Mouse (Mus musculus) splenic B cell, adult 2 months (primary cell): ENCODE measurements at regions not wholly inside any gene's neighbourhood (a gene's known extent, or its start where the extent isn't known, plus 50 kb on each side); places are given as distances from the start of the nearest gene placed in this dataset.

Experiments
- DNase-seq: peaks from one replicate; pipeline ENCODE4 v3.0.0-alpha.2; 2011; ENCODE audit warnings: low read depth, low spot score
- H3K27me3 ChIP-seq: 2 replicates; pipeline ENCODE4 v1.6.1; 2012; ENCODE audit warnings: mild to moderate bottlenecking, low read length, moderate library complexity, mixed read lengths; ENCODE audit not compliant: control insufficient read depth, poor library complexity, insufficient read depth, severe bottlenecking
- H3K36me3 ChIP-seq: 2 replicates; pipeline ENCODE4 v1.6.1; 2012; ENCODE audit warnings: mild to moderate bottlenecking, low read length, moderate library complexity, mixed read lengths; ENCODE audit not compliant: control insufficient read depth, poor library complexity, insufficient read depth, severe bottlenecking

DNA sequence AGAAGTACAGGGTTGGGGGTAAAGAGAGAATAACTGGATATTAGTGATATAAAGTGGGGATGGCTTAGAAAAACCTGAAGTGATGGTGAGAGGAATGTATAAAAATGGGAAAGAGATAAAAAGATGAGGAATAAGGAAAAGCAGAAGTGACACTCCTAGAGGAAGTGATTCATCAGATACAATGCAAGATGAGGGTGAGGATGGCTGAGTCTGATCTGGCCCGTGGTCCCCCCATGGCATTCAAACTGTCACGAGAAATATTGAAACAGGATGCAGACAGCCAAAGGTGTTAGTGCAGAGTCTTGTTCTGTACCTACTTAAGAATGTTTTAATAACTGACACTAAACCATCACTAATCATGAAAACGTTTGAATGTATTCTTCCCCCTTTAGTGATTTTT lies 56.2 kb upstream of the Kitl start:
- no peaks in the 10 kb centered on the region for H3K27me3 ChIP-seq
- DNase-seq = no peak
- H3K36me3 ChIP-seq = no peaks in the 10 kb centered on the region

DNA sequence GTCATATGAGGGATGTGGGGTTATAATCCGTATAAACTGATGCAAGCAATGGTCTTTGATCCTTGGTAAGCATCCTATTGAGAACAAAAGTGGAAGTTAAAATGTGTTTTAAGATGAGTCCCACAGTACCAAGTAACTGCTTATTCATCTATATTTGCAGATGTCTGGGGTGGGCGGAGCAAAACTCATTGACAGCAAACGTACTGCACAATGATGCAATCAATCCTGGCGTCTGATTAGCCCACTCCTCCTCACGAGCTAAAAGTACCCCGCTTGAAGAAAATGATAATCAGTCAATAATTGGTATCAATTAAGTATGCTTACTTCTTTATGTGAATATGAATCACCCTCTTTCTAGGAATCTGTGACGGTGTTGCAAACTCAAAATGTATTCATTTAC lies 62.9 kb upstream of the Kitl start:
- Histone ChIP-seq H3K27me3 (no peaks in the 10 kb centered on the region), H3K36me3 (no peaks in the 10 kb centered on the region)
- no peak for DNase-seq

DNA sequence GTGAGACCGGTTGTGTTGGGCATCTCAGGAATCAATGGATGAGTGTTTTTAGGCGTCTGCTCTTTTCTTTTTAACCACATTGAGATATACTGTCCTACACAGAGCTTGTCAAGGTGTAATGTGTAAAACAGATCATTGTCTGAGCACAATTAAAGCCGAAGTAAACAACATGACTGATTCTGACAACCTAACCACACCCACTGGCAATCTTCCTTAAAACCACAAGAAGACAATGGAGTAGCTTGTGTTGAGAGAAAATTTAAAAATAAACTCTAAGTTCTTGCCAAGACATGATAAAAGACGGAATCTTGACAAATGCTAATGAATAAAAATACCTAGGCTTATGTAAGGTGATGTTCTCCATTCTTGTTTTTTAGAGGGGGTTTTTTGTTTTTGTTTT lies 63.7 kb upstream of the Kitl start:
- H3K36me3 ChIP-seq = no peaks in the 10 kb centered on the region
- DNase-seq = no peak
- H3K27me3 ChIP-seq = no peaks in the 10 kb centered on the region

DNA sequence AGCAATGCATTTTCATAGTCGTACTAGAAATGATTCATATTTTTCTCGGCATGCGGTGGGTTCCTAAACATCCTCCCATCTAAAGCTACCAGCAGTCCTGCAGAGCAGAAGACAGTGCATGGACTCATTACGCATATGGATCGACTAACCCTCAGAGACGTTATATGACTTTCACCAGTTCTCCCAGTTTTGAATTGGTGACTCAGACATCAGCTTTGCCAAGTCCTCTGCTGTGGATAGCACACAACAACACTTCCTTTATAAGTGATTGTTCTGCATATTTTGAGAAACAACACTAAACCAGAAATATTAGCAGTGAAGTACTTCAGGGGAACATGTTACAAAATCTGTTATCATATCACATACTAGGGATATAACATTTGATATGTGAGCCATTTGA lies 64.1 kb upstream of the Kitl start:
- no peak for DNase-seq

DNA sequence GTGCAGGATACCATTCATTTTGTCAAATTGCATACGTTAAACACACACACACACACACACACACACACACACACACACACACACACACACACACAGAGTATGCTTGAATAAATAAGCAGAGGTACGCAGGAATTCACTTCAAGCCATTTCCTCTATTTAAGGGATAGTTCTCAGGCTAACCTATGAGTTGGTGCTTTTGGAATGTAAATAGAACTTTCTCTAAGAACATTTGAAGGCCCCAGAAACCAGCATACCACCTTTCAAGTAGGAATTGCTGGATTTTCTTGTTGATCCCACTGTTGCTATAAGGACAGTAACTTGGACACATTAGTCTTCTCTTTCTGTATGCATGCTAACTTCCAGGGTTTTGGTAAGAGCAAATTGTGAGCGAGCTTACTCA lies 66.7 kb upstream of the Kitl start:
- Histone ChIP-seq H3K36me3 (no peaks in the 10 kb centered on the region), H3K27me3 (no peaks in the 10 kb centered on the region)
- DNase-seq = no peak

More for the DNA sequence above, 64.1 kb upstream of the Kitl start:
- H3K36me3 ChIP-seq = no peaks in the 10 kb centered on the region
- no peaks in the 10 kb centered on the region for H3K27me3 ChIP-seq

DNA sequence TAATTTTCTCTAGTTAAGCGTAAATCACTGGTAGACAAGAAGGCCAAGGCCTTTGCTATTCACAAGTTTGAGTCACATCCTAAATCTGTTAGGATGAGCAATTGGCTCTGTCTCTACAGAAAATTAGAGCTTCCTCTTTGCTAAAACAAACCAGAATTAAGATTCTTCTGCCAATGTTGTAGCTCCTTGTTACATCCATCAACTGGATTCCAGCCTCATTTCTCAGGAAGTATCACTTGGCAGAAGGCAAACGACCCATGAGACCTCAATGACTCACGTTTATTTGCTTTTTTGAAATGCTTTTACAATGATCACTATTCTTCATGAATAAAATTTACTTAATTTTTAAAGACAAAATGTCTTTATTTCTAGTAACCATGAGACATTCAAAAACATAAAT lies 70.0 kb upstream of the Kitl start:
- Histone ChIP-seq H3K27me3 (no peaks in the 10 kb centered on the region), H3K36me3 (no peaks in the 10 kb centered on the region)
- DNase-seq = no peak

DNA sequence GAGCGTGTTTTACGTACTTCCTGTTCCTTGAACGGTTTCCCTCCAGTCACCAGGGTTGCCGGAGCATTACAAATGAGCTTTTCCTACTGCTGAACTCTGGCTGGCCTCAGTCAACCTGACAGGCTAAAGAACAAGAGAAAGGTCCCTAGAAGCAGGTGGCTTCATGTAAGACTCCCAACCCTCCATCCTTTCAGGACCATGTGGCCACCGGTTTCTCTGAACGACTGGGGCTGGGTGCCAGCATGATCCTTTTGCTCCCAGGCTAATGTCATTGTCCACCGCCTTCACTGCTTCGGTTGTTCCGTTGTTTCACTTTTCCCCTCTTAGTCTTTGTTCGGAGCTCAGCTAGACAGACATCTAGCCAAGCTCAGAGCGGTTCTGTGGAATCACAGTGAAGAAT lies 73.8 kb upstream of the Kitl start:
- H3K27me3 ChIP-seq = no peaks in the 10 kb centered on the region
- no peak for DNase-seq
- no peaks in the 10 kb centered on the region for H3K36me3 ChIP-seq

DNA sequence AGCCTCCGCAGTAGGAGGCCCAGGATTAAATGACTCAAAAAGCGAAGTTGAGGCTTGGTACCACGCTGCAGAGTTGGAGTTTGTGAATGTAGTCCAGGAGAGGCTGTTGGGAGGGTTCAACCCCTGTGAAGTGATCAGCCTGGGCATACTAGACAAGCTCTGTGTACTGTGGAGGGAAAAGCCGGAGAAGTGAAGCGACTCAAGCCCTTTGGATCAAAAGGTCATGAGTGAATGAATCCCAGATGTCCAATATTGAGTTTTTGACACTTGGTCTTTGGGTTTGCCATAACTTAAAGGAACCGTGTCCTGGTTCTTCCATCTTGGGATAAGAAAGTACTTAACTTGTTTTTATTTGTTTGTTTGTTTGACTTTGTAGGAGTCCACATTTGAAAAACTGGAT lies 76.5 kb upstream of the Kitl start:
- no peak for DNase-seq
- no peaks in the 10 kb centered on the region for H3K27me3 ChIP-seq
- no peaks in the 10 kb centered on the region for H3K36me3 ChIP-seq

DNA sequence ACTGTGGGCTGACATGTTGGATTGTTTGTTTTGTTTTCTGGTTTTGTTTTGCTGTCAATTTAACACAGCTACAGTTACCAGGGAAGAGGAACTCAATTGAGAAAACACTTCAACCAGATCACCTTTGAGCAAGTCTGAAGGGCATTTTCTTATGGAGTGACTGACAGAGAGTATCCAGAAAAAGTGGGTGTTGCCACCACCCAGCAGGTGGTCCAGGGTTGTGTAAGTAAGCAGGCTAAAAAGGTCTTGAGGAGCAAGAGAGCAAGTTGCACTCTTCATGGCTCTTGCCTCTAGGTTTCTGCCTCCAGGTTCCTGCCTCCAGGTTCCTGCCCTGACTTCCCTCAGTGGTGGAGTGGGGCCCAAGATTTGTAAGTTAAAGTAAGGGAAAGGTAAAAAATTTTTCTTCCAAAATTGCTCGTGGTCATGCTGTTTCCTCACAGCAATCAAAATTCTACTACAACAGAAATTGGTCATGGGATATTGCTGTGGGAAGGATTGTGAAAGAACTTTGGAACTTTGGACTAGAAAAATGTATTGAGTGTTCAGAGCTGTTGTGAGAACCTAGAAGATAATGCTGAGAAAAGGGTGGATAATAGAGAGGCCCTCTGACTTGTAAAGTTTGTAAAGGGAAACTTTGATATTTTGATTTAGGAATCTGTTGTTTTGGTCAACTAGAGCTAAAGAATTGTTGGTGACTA lies 77.4 kb upstream of the Kitl start:
- DNase-seq = no peak
- Histone ChIP-seq H3K27me3 (no peaks in the 10 kb centered on the region), H3K36me3 (no peaks in the 10 kb centered on the region)

DNA sequence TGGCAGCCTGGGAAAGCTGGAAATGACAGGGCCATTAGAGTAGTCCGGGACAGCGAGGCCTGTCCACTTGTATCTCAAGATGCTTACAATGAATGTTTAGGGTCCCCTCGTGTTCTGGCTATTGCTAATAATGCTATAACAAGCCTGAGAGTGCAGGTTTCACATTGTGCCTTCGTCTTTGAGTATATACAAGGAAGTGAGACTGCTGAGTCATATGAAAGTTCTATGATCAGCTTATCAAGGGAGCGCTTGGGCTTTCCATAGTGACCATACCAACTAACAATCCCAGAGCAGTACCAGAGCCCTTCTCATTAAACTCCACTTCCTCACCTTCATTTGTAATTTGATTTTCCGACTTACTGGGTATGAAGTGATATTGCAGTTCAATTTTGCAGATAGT lies 86.2 kb upstream of the Kitl start:
- no peak for DNase-seq
- H3K36me3 ChIP-seq = no peaks in the 10 kb centered on the region
- H3K27me3 ChIP-seq = no peaks in the 10 kb centered on the region; the same call in 1 of the 2 replicates

DNA sequence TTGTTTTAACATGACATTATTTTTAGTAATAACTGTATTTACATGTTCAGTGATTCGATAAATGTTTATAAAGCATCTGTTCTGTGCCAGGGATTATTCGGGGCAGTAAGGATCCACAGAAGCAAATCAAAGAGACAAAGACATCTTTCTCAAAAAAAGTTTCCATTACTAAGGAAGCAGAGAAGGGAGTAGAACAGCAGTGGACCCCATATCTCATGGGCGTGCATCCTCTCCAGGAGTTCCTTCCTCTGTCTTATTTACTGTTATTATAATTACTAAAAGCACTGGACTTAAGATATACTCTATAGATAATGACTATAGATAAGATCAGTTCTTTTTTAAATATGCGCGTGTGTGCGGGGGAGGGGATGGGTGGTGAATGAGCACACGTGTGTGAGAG lies 87.5 kb upstream of the Kitl start:
- no peaks in the 10 kb centered on the region for H3K36me3 ChIP-seq
- no peaks in the 10 kb centered on the region; the same call in 1 of the 2 replicates for H3K27me3 ChIP-seq

DNA sequence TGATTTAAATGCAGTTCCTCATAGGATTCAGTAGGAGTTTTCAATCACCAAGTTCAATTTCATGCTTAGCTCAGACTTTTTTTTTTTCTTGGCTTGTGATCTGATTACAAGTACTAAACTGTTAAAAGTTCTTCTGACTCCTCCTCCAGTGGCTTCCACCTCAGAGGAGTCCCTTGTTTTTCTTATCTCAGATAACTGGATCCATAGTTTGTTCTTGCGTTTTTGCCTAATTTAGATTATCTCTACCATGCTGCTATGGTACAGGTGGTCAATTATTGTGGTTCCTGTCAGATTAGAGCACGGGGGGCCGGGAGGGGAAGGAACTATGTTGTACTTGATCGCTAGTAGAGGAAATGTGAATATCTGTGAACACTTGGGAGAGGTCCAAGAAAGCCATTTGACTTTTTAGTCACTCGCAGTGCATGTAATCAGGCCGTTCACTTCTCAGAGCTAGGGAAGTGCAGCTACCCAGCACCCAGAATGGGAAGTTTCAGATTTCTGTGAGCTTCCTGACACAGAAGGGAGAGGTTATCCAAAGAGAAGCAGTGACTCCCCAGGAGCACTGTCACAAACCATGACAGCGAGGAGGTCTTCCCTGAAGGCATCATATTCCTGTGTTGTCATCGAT lies 89.0 kb upstream of the Kitl start:
- H3K36me3 ChIP-seq = no peaks in the 10 kb centered on the region
- no peaks in the 10 kb centered on the region; the same call in 1 of the 2 replicates for H3K27me3 ChIP-seq
- no peak for DNase-seq

More for the DNA sequence above, 87.5 kb upstream of the Kitl start:
- DNase-seq = no peak

DNA sequence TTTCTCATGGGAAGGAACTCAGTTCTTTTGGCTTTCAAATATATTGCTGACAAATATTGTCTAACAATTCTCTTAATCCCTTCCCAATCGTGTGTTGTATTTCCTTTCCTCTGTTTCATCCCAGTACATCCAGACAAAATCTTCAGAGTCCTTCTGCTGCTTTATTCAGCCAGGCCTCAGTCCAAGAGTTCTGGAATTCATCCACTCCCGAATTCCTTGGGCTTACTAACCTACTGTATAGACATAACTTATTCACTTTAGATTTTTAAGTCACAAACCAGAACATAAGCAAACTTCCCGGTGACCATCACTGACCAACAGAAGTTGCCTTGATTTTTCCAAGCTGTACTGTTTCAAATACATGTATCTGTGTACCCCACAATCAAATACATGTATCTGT lies 90.9 kb upstream of the Kitl start:
- H3K27me3 ChIP-seq = no peaks in the 10 kb centered on the region; the same call in 1 of the 2 replicates
- H3K36me3 ChIP-seq = no peaks in the 10 kb centered on the region
- no peak for DNase-seq

DNA sequence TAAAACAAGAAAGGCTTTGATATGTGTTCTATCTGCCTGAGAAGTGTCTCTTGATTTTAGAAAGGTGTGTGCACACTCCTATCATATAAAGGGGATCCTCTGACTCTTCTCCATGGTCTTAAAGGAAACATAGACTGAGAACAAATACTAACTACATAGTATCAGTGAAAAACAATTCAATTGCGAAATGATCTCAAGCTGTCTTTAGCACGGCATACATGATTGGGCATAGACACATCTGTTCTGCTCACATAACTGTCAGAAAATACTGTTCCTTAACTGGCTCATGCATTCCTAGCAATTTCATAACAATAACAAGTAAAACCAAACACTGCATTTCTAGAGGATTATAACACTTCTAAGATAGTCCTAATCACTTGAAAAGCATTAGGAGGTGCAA lies 95.5 kb upstream of the Kitl start:
- H3K36me3 ChIP-seq = no peaks in the 10 kb centered on the region
- H3K27me3 ChIP-seq = no peaks in the 10 kb centered on the region
- no peak for DNase-seq

DNA sequence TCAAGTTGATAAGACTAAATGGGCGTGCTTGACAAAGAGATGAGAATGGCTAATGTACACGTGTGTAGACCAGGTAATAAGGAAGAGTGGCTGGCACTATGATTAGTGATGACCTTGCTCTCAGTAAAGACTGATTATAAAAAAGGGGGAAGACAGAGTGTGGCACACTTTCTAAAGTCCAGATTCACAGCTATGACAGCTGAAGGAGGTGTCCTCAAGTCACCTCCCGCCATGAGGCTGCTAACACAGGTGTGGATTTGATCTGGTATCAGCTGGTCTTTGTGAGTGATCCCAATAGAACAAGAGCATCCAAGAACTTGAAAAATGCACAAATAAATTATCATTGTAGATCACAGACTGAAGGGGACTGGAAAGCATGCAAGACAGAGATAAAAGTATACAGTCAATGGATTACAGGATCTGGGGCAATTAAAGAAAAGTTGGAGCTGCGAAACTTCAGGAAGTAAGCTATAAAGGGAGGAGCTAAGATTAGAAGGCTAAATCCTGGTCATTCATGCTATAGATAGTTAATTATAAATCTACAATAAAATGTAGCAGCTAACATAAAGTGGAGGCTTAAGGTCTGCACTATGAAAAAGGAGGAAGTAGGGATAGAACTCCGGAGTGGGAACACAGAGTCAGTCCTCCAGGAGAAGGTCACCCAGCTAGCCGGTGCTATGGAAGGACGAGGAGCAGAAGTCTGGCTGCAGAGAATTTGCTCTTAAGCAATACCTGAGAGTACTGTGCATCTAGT lies 96.7 kb upstream of the Kitl start:
- no peak for DNase-seq
- H3K36me3 ChIP-seq = no peaks in the 10 kb centered on the region
- no peaks in the 10 kb centered on the region for H3K27me3 ChIP-seq
